Mouse (Mus musculus): ENCODE measurements around the gene Ssbp3. TPM values are rescaled to one million over a fixed set of nuclear protein-coding genes. Genes with fewer than 3 reads are reported as not detected.

The Ssbp3 gene
- polyA plus RNA-seq, 1 experiment from 2014 or later: 167 TPM

Other genes with a start within 250 kb of the Ssbp3 start
- gene Ttc4, start 231.8 kb upstream of the Ssbp3 start, polyA plus RNA-seq (2015; fragmentation: Nextera tagmentation; extraction: Ambion mirVana): 133 and 152 TPM in 2 replicates
- gene Mroh7, start 179.8 kb upstream of the Ssbp3 start, polyA plus RNA-seq (2015; fragmentation: Nextera tagmentation; extraction: Ambion mirVana): 0.29 and 0.38 TPM in 2 replicates
- not detected in 2 replicates for gene Fam151a, start 176.8 kb upstream of the Ssbp3 start, polyA plus RNA-seq (2015; fragmentation: Nextera tagmentation; extraction: Ambion mirVana)
- gene Acot11, start 105.7 kb upstream of the Ssbp3 start, polyA plus RNA-seq (2015; fragmentation: Nextera tagmentation; extraction: Ambion mirVana): 1.1 and 1.5 TPM in 2 replicates
- gene Mrpl37, start 156.2 kb downstream of the Ssbp3 start, polyA plus RNA-seq (2015; fragmentation: Nextera tagmentation; extraction: Ambion mirVana): 74.3 and 90.5 TPM in 2 replicates
- 3.3 and 4.0 TPM in 2 replicates for gene Cyb5rl, start 156.3 kb downstream of the Ssbp3 start, polyA plus RNA-seq (2015; fragmentation: Nextera tagmentation; extraction: Ambion mirVana)
- gene Cdcp2, start 186.2 kb downstream of the Ssbp3 start, polyA plus RNA-seq (2015; fragmentation: Nextera tagmentation; extraction: Ambion mirVana): not detected in 2 replicates